Mouse (Mus musculus) heart, postnatal 0 days (tissue): ENCODE measurements around the gene Clybl. TPM values are rescaled to one million over a fixed set of nuclear protein-coding genes. Genes with fewer than 3 reads are reported as not detected.

Experiments
- ATAC-seq: fragments of 200-750 bp; cut with Nextera tagmentation; 2 replicates; pipeline ENCODE4 v1.8.0; 2017; ENCODE audit warnings: low read depth, moderate number of reproducible peaks, moderate library complexity; ENCODE audit not compliant: insufficient read depth
- DNase-seq: peaks from one replicate; pipeline ENCODE4 v3.0.0-alpha.2; 2016; ENCODE audit warnings: low spot score
- H3K27ac ChIP-seq: fragments of 300-500 bp; sonication (generic); 2 replicates; pipeline ENCODE4 v1.5.1; 2014; ENCODE audit warnings: low read depth, mild to moderate bottlenecking
- H3K27me3 ChIP-seq: fragments of 300-500 bp; sonication (generic); 2 replicates; pipeline ENCODE4 v1.6.1; 2014; ENCODE audit warnings: low read length, mixed read lengths; ENCODE audit not compliant: control insufficient read depth, insufficient read depth
- H3K36me3 ChIP-seq: fragments of 300-500 bp; sonication (generic); replicated peaks from 2 replicates; pipeline ENCODE4 v1.6.1; 2014; ENCODE audit warnings: low read length, mixed read lengths; ENCODE audit not compliant: control insufficient read depth, insufficient read depth
- H3K4me1 ChIP-seq: fragments of 300-500 bp; sonication (generic); 2 replicates; pipeline ENCODE4 v1.6.1; 2014; ENCODE audit warnings: antibody characterized with exemption; ENCODE audit not compliant: control insufficient read depth, insufficient read depth
- H3K4me2 ChIP-seq: fragments of 300-500 bp; sonication (generic); 2 replicates; pipeline ENCODE4 v1.6.1; 2014; ENCODE audit warnings: low read depth, mild to moderate bottlenecking, low read length, moderate library complexity
- H3K4me3 ChIP-seq: fragments of 300-500 bp; sonication (generic); 2 replicates; pipeline ENCODE4 v1.5.1; 2014; ENCODE audit warnings: low read depth, low read length
- H3K9ac ChIP-seq: fragments of 300-500 bp; sonication (generic); replicated peaks from 2 replicates; pipeline ENCODE4 v1.6.1; 2014; ENCODE audit warnings: low read depth, low read length, mixed read lengths
- H3K9me3 ChIP-seq: fragments of 300-500 bp; sonication (generic); replicated peaks from 2 replicates; pipeline ENCODE4 v1.6.1; 2016; ENCODE audit warnings: low read length; ENCODE audit not compliant: control insufficient read depth
- CTCF ChIP-seq: IDR thresholded peaks from 2 replicates; pipeline ENCODE4 v1.5.1; 2016; ENCODE audit warnings: antibody characterized with exemption, control low read depth, low read depth
- EP300 ChIP-seq: IDR thresholded peaks from 2 replicates; pipeline ENCODE4 v1.6.1; 2016; ENCODE audit warnings: antibody characterized with exemption, low read depth
- WGBS: fragments of 180-500 bp; shearing (Covaris S2); extraction: QIAGEN DNeasy Blood & Tissue Kit; methylation state at CpG from one replicate; pipeline ENCODE4 v1.1.7; 2014; 5-methylcytosine and 5-hydroxymethylcytosine counted together
- polyA plus RNA-seq: library from polyadenylated mRNA; unstranded; fragments of >200 nt; fragmentation: Nextera tagmentation; extraction: Ambion mirVana; gene quantifications from 2 replicates; pipeline ENCODE4 v1.2.1, GENCODE M21; 2015
- total RNA-seq: library from RNA; depleted of rRNA; stranded (reverse); fragments of >200 nt; gene quantifications from 2 replicates; pipeline ENCODE4 v1.2.3, GENCODE M21; 2014; ENCODE audit warnings: low replicate concordance

Gene Clybl
- total and polyA plus RNA-seq, 2 experiments from 2014 or later = 74.6 to 111 TPM

- Histone ChIP-seq H3K27me3 (no peaks in the 10 kb centered on the region), H3K27ac (no peak overlapping the region), H3K9ac (no peak overlapping the region), H3K4me2 (no peak overlapping the region), H3K4me3 (no peak overlapping the region), H3K9me3 (no peaks in the 10 kb centered on the region), H3K4me1 (no peaks in the 10 kb centered on the region), H3K36me3 (no peaks in the 10 kb centered on the region)
- WGBS = 71% methylated on average over 7 of the region's 7 CpGs
- TF ChIP-seq CTCF = no peak
- TF ChIP-seq EP300 = no peak
- DNase-seq (no peak), ATAC-seq (no peak)
These were observed 10.5 kb upstream of the Clybl start for GRCm38 (mm10) chr14:122171031-122171430.

GRCm38 (mm10) chr14:122176263-122176798 is 5.2 kb upstream of the Clybl start:
- H3K4me1 ChIP-seq = no peaks in the 10 kb centered on the region
- DNase-seq (no peak), ATAC-seq (no peak)
- H3K4me2 ChIP-seq = no peak overlapping the region
- no peak overlapping the region for H3K27ac ChIP-seq
- H3K9me3 ChIP-seq = no peaks in the 10 kb centered on the region
- no peaks in the 10 kb centered on the region for H3K36me3 ChIP-seq
- no peaks in the 10 kb centered on the region for H3K27me3 ChIP-seq
- no peak overlapping the region for H3K4me3 ChIP-seq
- 72% methylated on average over 14 of the region's 14 CpGs for WGBS
- no peak overlapping the region for H3K9ac ChIP-seq
- no peak for TF ChIP-seq CTCF
- TF ChIP-seq EP300 = no peak

- H3K4me2 ChIP-seq = no peak overlapping the region
- no peak overlapping the region for H3K4me3 ChIP-seq
- H3K4me1 ChIP-seq = 0 out of 2 replicates have a peak, but pooled peaks cover 5% of the 10 kb centered on the region
- 36% methylated on average over 16 of the region's 16 CpGs for WGBS
- H3K27me3 ChIP-seq = no peaks in the 10 kb centered on the region
- no peaks in the 10 kb centered on the region for H3K9me3 ChIP-seq
- ATAC-seq (no peak), DNase-seq (peak; percentile 32)
- no peak overlapping the region for H3K9ac ChIP-seq
- H3K36me3 ChIP-seq = no peaks in the 10 kb centered on the region
- no peak overlapping the region for H3K27ac ChIP-seq
- TF ChIP-seq EP300 = no peak
- TF ChIP-seq CTCF = no peak
These were observed 2.2 kb upstream of the Clybl start for GRCm38 (mm10) chr14:122179262-122179661.

- no peaks in the 10 kb centered on the region for H3K27me3 ChIP-seq
- H3K27ac ChIP-seq = 0 out of 2 replicates have a peak overlapping the region, but pooled peaks have one; percentile 32
- TF ChIP-seq CTCF (peak; percentile 11; the same call in 1 of the 2 replicates), EP300 (no peak)
- ATAC-seq (peak; percentile 40), DNase-seq (no peak)
- 0 out of 2 replicates have a peak, but pooled peaks cover 5% of the 10 kb centered on the region for H3K4me1 ChIP-seq
- WGBS = 2% methylated on average over 12 of the region's 12 CpGs
- H3K4me3 ChIP-seq = peak overlapping the region; percentile 62
- peak overlapping the region; percentile 67 for H3K4me2 ChIP-seq
- H3K9me3 ChIP-seq = no peaks in the 10 kb centered on the region
- no peaks in the 10 kb centered on the region for H3K36me3 ChIP-seq
- H3K9ac ChIP-seq = peak overlapping the region; percentile 54
These were observed 282 bp downstream of the Clybl start for GRCm38 (mm10) chr14:122181815-122182157.

GRCm38 (mm10) chr14:122182220-122182619 is 716 bp downstream of the Clybl start:
- H3K27ac ChIP-seq = no peak overlapping the region
- ATAC-seq (no peak), DNase-seq (no peak)
- WGBS = 77% methylated on average over 6 of the region's 6 CpGs
- 0 out of 2 replicates have a peak, but pooled peaks cover 5% of the 10 kb centered on the region for H3K4me1 ChIP-seq
- H3K9ac ChIP-seq = peak overlapping the region; percentile 54; the same call in 1 of the 2 replicates
- no peaks in the 10 kb centered on the region for H3K36me3 ChIP-seq
- H3K4me2 ChIP-seq = peak overlapping the region; percentile 67
- no peaks in the 10 kb centered on the region for H3K9me3 ChIP-seq
- no peak for TF ChIP-seq EP300
- no peak for TF ChIP-seq CTCF
- peak overlapping the region; percentile 62 for H3K4me3 ChIP-seq
- no peaks in the 10 kb centered on the region for H3K27me3 ChIP-seq

GRCm38 (mm10) chr14:122183974-122184373 is 2.5 kb downstream of the Clybl start:
- Histone ChIP-seq H3K9ac (no peak overlapping the region), H3K9me3 (no peaks in the 10 kb centered on the region), H3K4me2 (no peak overlapping the region), H3K4me3 (no peak overlapping the region), H3K36me3 (no peaks in the 10 kb centered on the region), H3K27me3 (no peaks in the 10 kb centered on the region), H3K27ac (no peak overlapping the region), H3K4me1 (0 out of 2 replicates have a peak, but pooled peaks cover 5% of the 10 kb centered on the region)
- no peak for ATAC-seq
- DNase-seq = no peak
- WGBS = 37% methylated on average over 11 of the region's 11 CpGs
- no peak for TF ChIP-seq CTCF
- TF ChIP-seq EP300 = no peak
